ENCODE assay signal across 17 mouse cellular contexts in the genomic region with DNA sequence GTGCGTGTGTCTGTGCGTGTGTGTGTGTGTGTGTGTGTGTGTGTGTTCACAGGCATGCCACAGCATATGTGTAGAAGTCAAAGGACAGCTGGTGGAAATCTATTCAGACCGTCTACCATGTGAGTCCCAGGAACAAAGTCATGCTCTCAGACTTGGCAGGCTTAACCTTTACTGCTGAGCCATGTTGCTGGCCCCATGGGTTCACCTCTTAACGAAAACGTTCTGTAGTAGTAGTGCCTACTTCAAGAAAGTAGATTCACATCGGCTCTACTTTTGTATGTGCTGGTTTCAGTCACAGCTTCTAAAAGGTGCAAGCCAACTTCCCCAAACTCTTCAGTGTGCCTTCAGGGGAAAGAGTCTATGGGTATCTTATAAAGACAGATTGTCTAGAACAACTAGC. TPM values are rescaled to one million over a fixed set of nuclear protein-coding genes. Genes with fewer than 3 reads are reported as not detected.
DNase-seq lines count a peak whose midpoint lies in the region; ATAC-seq and TF ChIP-seq lines count a peak whose summit lies in the region.
"Had no signal": no experiment of that assay in that cellular context is flagged by ENCODE, and none has a peak within 500 bp of the region (broad histone marks: within the 10 kb centered on the region; RNA-seq: fewer than 3 reads in every experiment).

No protein-coding gene starts in this region.

- no peak overlapping the region; the same call in 1 of the 2 replicates for H3K27ac ChIP-seq in liver, adult 2 months (replicated peaks; ENCODE audit: insufficient read depth, low read depth, low read length)
- no peak overlapping the region for H3K27ac ChIP-seq in liver, embryonic 12.5 days
- H3K27ac ChIP-seq in CH12.LX (ENCODE audit: insufficient read depth, low read depth), result peak overlapping the region; percentile 6; the same call in 1 of the 2 replicates
- H3K27ac ChIP-seq: hindbrain, embryonic 10.5 days; hindbrain, embryonic 14.5 days; intestine, embryonic 15.5 days had no signal

- no peak for TF ChIP-seq RAD21 in CH12.LX (IDR thresholded peaks at IDR 0.05; ENCODE audit: low read depth, low read length)

- TF ChIP-seq CTCF in liver, adult 2 months (IDR thresholded peaks at IDR 0.05; ENCODE audit: low read depth, low read length), result no peak
- no peak for TF ChIP-seq CTCF in CH12.LX (conservative IDR thresholded peaks at IDR 0.05 in 1 of 2, IDR thresholded peaks at IDR 0.05 in 1 of 2; ENCODE audit: low read depth in 2 of 2, low read length in 2 of 2)

- H3K4me3 ChIP-seq in liver, adult 2 months (ENCODE audit: insufficient read depth, low read depth, low read length), result no peak overlapping the region
- no peak overlapping the region for H3K4me3 ChIP-seq in liver, embryonic 12.5 days
- peak overlapping the region in 1 of 3 experiments; percentile 40 for H3K4me3 ChIP-seq in CH12.LX (replicated peaks in 1 of 3; ENCODE audit: low read depth in 2 of 3, low read length in 2 of 3, poor library complexity in 1 of 3)
- H3K4me3 ChIP-seq: heart, embryonic 12.5 days; hindbrain, embryonic 10.5 days; intestine, embryonic 15.5 days had no signal

- H3K79me2 ChIP-seq in liver, adult 2 months (ENCODE audit: control insufficient read depth, insufficient read depth, low read length), result no peaks in the 10 kb centered on the region
- no peaks in the 10 kb centered on the region for H3K79me2 ChIP-seq in CH12.LX (replicated peaks; ENCODE audit: control insufficient read depth, extremely low read depth, insufficient read depth, poor library complexity, severe bottlenecking)

- H3K4me1 ChIP-seq in liver, adult 2 months (ENCODE audit: control insufficient read depth, insufficient read depth, low read length), result peaks cover 11% of the 10 kb centered on the region; the same call in 1 of the 2 replicates
- H3K4me1 ChIP-seq in liver, embryonic 12.5 days, result peaks cover 30% of the 10 kb centered on the region
- peaks cover 27 to 52% of the 10 kb centered on the region in 2 experiments for H3K4me1 ChIP-seq in CH12.LX (ENCODE audit: control insufficient read depth in 1 of 2, insufficient read depth in 2 of 2)
- H3K4me1 ChIP-seq: intestine, embryonic 15.5 days had no signal

- H3K27me3 ChIP-seq in liver, adult 2 months (ENCODE audit: control insufficient read depth, insufficient read depth, low read length), result no peaks in the 10 kb centered on the region
- no peaks in the 10 kb centered on the region for H3K27me3 ChIP-seq in liver, embryonic 12.5 days (replicated peaks)
- no peaks in the 10 kb centered on the region for H3K27me3 ChIP-seq in CH12.LX (replicated peaks)
- H3K27me3 ChIP-seq in splenic B cell, adult 2 months (ENCODE audit: control insufficient read depth, insufficient read depth, low read length, poor library complexity, severe bottlenecking), result no peaks in the 10 kb centered on the region
- H3K27me3 ChIP-seq: heart, embryonic 12.5 days; intestine, embryonic 15.5 days had no signal

- no peak for TF ChIP-seq POLR2A in liver, adult 2 months (IDR thresholded peaks at IDR 0.05; ENCODE audit: extremely low read depth, insufficient read depth, low read length)
- TF ChIP-seq POLR2A in CH12.LX (IDR thresholded peaks at IDR 0.05; ENCODE audit: low read depth, low read length), result no peak

- dilution Hi-C loops in CH12.LX (cut with MboI; ENCODE audit: extremely low pct_ligation_motif_present, extremely low pct_unique_long_range_greater_than_20kb, low sequenced_read_pairs), result no loop called here

- H3K36me3 ChIP-seq in liver, adult 2 months (ENCODE audit: control insufficient read depth, insufficient read depth, low read length), result no peaks in the 10 kb centered on the region
- no peaks in the 10 kb centered on the region for H3K36me3 ChIP-seq in liver, embryonic 12.5 days
- H3K36me3 ChIP-seq in CH12.LX (replicated peaks in 1 of 2; ENCODE audit: control insufficient read depth in 1 of 2, insufficient read depth in 1 of 2, low read length in 1 of 2), result no peaks in the 10 kb centered on the region
- no peaks in the 10 kb centered on the region for H3K36me3 ChIP-seq in splenic B cell, adult 2 months (ENCODE audit: control insufficient read depth, insufficient read depth, low read length, poor library complexity, severe bottlenecking)
- H3K36me3 ChIP-seq: heart, embryonic 12.5 days; hindbrain, embryonic 10.5 days; intestine, embryonic 15.5 days had no signal

- H3K9me3 ChIP-seq in liver, embryonic 12.5 days (replicated peaks), result no peaks in the 10 kb centered on the region
- no peaks in the 10 kb centered on the region for H3K9me3 ChIP-seq in CH12.LX (replicated peaks; ENCODE audit: low read length)
- H3K9me3 ChIP-seq: heart, embryonic 12.5 days; hindbrain, embryonic 10.5 days; intestine, embryonic 15.5 days had no signal

- 0 out of 2 replicates have a peak, but pooled peaks have one; percentile 18 for TF ChIP-seq EP300 in CH12.LX (IDR thresholded peaks at IDR 0.05; ENCODE audit: low read length)

- ATAC-seq in liver, embryonic 12.5 days, result no peak
- ATAC-seq: CD4-positive, CD25-positive, alpha-beta regulatory T cell, adult 4 months; forebrain, embryonic 16.5 days; intestine, embryonic 15.5 days had no signal

- DNase-seq in liver, adult 2 months (ENCODE audit: extremely low read depth, low read depth, low spot score), result peak; percentile 24
- DNase-seq in A20 (ENCODE audit: low read depth, low spot score) (peak; percentile 60), CH12.LX (ENCODE audit: extremely low read depth) (peak; percentile 33)
- DNase-seq in splenic B cell, adult 2 months (ENCODE audit: low read depth, low spot score), result peak; percentile 32
- no peak for DNase-seq in cerebellum, adult 11 months
- DNase-seq: adrenal gland, adult 2 months; adrenal gland, postnatal 25 days; cerebellum, adult 9-10 months; cerebellum, postnatal 25 days; gastrocnemius, postnatal 10 days had no signal

- H3K4me2 ChIP-seq in liver, embryonic 12.5 days, result no peak overlapping the region
- H3K4me2 ChIP-seq in CH12.LX (ENCODE audit: insufficient read depth, low read depth, poor library complexity, severe bottlenecking), result no peak overlapping the region
- H3K4me2 ChIP-seq: heart, embryonic 12.5 days; hindbrain, embryonic 14.5 days; intestine, embryonic 15.5 days had no signal

- in situ Hi-C loops in CH12.LX (cut with MboI; ENCODE audit: low pct_ligation_motif_present, low pct_unique_long_range_greater_than_20kb, low sequenced_read_pairs), result no loop called here

- no peak overlapping the region for H3K9ac ChIP-seq in liver, adult 2 months (ENCODE audit: low read depth, low read length)
- no peak overlapping the region for H3K9ac ChIP-seq in liver, embryonic 12.5 days
- no peak overlapping the region for H3K9ac ChIP-seq in CH12.LX (ENCODE audit: insufficient read depth, low read depth)
- H3K9ac ChIP-seq: heart, embryonic 12.5 days; hindbrain, embryonic 14.5 days; intestine, embryonic 15.5 days had no signal

- WGBS in liver, adult 2 months, result 78% methylated on average over 6 of the region's 6 CpGs
- WGBS in liver, embryonic 12.5 days (ENCODE audit: insufficient replicate concordance), result 59% methylated on average over 6 of the region's 6 CpGs

TF ChIP-seq in CH12.LX, 34 proteins besides CTCF, POLR2A, EP300 and RAD21:
- TF ChIP-seq NELFE (IDR thresholded peaks at IDR 0.05; ENCODE audit: low read depth, low read length), result no peak
- TF ChIP-seq ZMIZ1 (IDR thresholded peaks at IDR 0.05; ENCODE audit: low read depth, low read length), result no peak
- no peak for TF ChIP-seq USF1 (IDR thresholded peaks at IDR 0.05; ENCODE audit: low read depth, low read length)
- no peak for TF ChIP-seq IRF4 (IDR thresholded peaks at IDR 0.05; ENCODE audit: low read depth, low read length)
- TF ChIP-seq MYC (IDR thresholded peaks at IDR 0.05; ENCODE audit: low read depth, low read length), result no peak
- no peak for TF ChIP-seq GABPA (IDR thresholded peaks at IDR 0.05; ENCODE audit: insufficient replicate concordance, low read depth, low read length)
- TF ChIP-seq MAX (IDR thresholded peaks at IDR 0.05; ENCODE audit: low read length), result no peak
- no peak for TF ChIP-seq CHD2 (IDR thresholded peaks at IDR 0.05; ENCODE audit: low read length)
- no peak for TF ChIP-seq KAT2A (IDR thresholded peaks at IDR 0.05; ENCODE audit: insufficient replicate concordance, low read length)
- TF ChIP-seq USF2 (conservative IDR thresholded peaks at IDR 0.05; ENCODE audit: low read depth, low read length), result no peak
- no peak for TF ChIP-seq MAZ (IDR thresholded peaks at IDR 0.05; ENCODE audit: low read depth, low read length)
- no peak for TF ChIP-seq JUN (IDR thresholded peaks at IDR 0.05; ENCODE audit: insufficient read depth, low read depth, low read length)
- no peak for TF ChIP-seq ELF1 (IDR thresholded peaks at IDR 0.05; ENCODE audit: low read depth, low read length)
- no peak for TF ChIP-seq SIN3A (IDR thresholded peaks at IDR 0.05; ENCODE audit: low read length)
- TF ChIP-seq SMC3 (IDR thresholded peaks at IDR 0.05; ENCODE audit: low read depth, low read length), result no peak

RNA-seq across cellular contexts. Expression of a gene that starts 27.2 kb away (rescaled TPM):
- total RNA-seq in liver, adult 2 months (2014; rRNA removed), result 32.9 and 36.6 TPM in 2 replicates
- polyA plus RNA-seq in liver, adult 2 months (2012; rRNA removed), result 15.5 and 16.3 TPM in 2 replicates
- polyA plus RNA-seq in liver, embryonic 12.5 days (2016; fragmentation: Nextera tagmentation; extraction: Ambion mirVana), result 14.0 and 14.1 TPM in 2 replicates
- total RNA-seq in CH12.LX (2012; rRNA removed), result 4.7 and 5.4 TPM in 2 replicates
- total RNA-seq in CH12.LX (2014; rRNA removed), result 9.3 and 10.6 TPM in 2 replicates
- 6.0 and 6.6 TPM in 2 replicates for polyA plus RNA-seq in CH12.LX (2012; ENCODE audit: insufficient read length, low read depth)
